Mouse (Mus musculus) gastrocnemius, postnatal 14 days (tissue): ENCODE measurements around the gene Zfp708. TPM values are rescaled to one million over a fixed set of nuclear protein-coding genes. Genes with fewer than 3 reads are reported as not detected.

Source experiments
- DNase-seq: peaks from one replicate; pipeline ENCODE4 v3.0.0; 2021; ENCODE audit warnings: mixed read lengths
- intact Hi-C: fragments of 180-260 bp; cut with DNase I; formaldehyde crosslinking; loops from one replicate; pipeline ENCODE4 v1.15.1; 2025; ENCODE audit warnings: low total_unique reads
- total RNA-seq, 2 experiments: library from RNA; stranded (reverse); gene quantifications; 2 replicates each; pipeline ENCODE4 v1.2.3; 2021

Zfp708 gene
- total RNA-seq, 2 experiments from 2014 or later = 0.90 to 0.95 TPM

GRCm38 (mm10) chr13:67060161-67060785 is 37.5 kb downstream of the Zfp708 start:
- no peak for DNase-seq
- intact Hi-C loops = no loop called here

Other genes starting within 250 kb of the Zfp708 start
- gene Gm10767, start 193.1 kb downstream of the Zfp708 start, total RNA-seq = under 1 TPM; 0.47 to 0.64 TPM
- 1 to 10 TPM in 1 of 2 experiments, under 1 TPM in 1; 0.92 to 1.1 TPM for gene Zfp712, start 36.8 kb downstream of the Zfp708 start, total RNA-seq
- gene Gm28557, start 10.6 kb upstream of the Zfp708 start, total RNA-seq = 1 to 10 TPM in 1 of 2 experiments, under 1 TPM in 1; 0.98 to 1.8 TPM
- gene Rslcan18, start 18.3 kb upstream of the Zfp708 start, total RNA-seq = under 1 TPM; 0.29 to 0.53 TPM
- 1 to 10 TPM; 3.2 to 3.3 TPM for gene Zfp759, start 23.7 kb upstream of the Zfp708 start, total RNA-seq
- gene Rsl1, start 75.2 kb upstream of the Zfp708 start, total RNA-seq = 1 to 10 TPM; 1.5 to 1.7 TPM
- gene Zfp455, start 96.5 kb upstream of the Zfp708 start, total RNA-seq = under 1 TPM; 0.44 to 0.66 TPM
- gene Zfp458, start 180.5 kb upstream of the Zfp708 start, total RNA-seq = 1 to 10 TPM; 1.1 to 1.2 TPM
- gene Zfp457, start 208.5 kb upstream of the Zfp708 start, total RNA-seq = 1 to 10 TPM in 1 of 2 experiments, under 1 TPM in 1; 0.80 to 2.0 TPM
- gene Zfp595, start 234.6 kb upstream of the Zfp708 start, total RNA-seq = 1 to 10 TPM; 1.2 TPM